Mouse (Mus musculus): Measurements from ENCODE around the gene Rbm38.

GRCm38 (mm10) chr2:173035653-173036052 is 15.4 kb downstream of the Rbm38 start:
- TF ChIP-seq POLR2A (IDR thresholded peaks at IDR 0.05; ENCODE audit: low read depth, low read length): no peak
- TF ChIP-seq MAX (IDR thresholded peaks at IDR 0.05; ENCODE audit: low read length): no peak
- TF ChIP-seq PAX5 (IDR thresholded peaks at IDR 0.05; ENCODE audit: low read length): no peak
- no peak for TF ChIP-seq CTCF (conservative IDR thresholded peaks at IDR 0.05 in 1 of 2, IDR thresholded peaks at IDR 0.05 in 1 of 2; ENCODE audit: low read depth in 2 of 2, low read length in 2 of 2)
- TF ChIP-seq E2F4 (IDR thresholded peaks at IDR 0.05; ENCODE audit: insufficient replicate concordance, low read depth, low read length): no peak
